Mouse (Mus musculus) urinary bladder, postnatal 0 days (tissue): Measurements from ENCODE around the gene Clint1. TPM values are rescaled to one million over a fixed set of nuclear protein-coding genes. Genes with fewer than 3 reads are reported as not detected.

ENCODE experiments used
- microRNA-seq: library from miRNA; unstranded; fragments of <30 nt; microRNA quantifications from one replicate; pipeline ENCODE4, GENCODE M21; 2016
- polyA plus RNA-seq: library from polyadenylated mRNA; unstranded; fragments of >200 nt; fragmentation: Nextera tagmentation; extraction: Ambion mirVana; gene quantifications from 2 replicates; pipeline ENCODE4 v1.2.1, GENCODE M21; 2015

The Clint1 gene
- polyA plus RNA-seq, result 42.8 and 49.7 TPM in 2 replicates

DNA sequence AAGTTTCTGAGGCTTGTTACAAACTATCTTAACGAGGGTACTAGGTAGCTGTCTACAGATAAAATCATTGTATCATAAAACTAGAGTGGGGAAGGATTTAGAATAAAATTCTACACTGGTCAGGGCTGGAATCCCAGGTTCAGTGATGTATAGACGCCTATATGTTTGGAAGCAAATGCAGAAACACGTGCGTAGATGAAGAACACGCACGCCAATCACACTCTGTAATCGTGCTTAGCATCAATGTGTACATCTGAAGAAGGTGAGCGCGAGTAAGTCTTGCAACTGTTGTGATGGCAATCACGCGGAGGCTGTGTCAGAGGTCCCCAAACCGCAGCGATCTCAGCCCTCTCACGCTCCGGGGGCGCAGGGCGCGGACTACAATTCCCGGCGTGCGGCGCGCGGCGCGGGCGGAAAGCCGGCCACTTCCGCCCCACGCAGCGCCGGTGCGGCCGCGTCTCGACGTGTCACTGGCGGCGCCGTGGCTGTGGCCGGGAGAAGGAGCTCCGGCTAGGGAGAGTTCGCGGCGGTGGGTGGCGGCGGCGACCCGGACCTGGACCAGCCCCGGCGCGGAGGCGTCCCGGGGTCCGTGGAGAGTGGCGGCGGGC, at the start of gene Clint1:
Gene Clint1 (plus strand): TSS at position 536 of the 608 bp plus-strand sequence.

DNA sequence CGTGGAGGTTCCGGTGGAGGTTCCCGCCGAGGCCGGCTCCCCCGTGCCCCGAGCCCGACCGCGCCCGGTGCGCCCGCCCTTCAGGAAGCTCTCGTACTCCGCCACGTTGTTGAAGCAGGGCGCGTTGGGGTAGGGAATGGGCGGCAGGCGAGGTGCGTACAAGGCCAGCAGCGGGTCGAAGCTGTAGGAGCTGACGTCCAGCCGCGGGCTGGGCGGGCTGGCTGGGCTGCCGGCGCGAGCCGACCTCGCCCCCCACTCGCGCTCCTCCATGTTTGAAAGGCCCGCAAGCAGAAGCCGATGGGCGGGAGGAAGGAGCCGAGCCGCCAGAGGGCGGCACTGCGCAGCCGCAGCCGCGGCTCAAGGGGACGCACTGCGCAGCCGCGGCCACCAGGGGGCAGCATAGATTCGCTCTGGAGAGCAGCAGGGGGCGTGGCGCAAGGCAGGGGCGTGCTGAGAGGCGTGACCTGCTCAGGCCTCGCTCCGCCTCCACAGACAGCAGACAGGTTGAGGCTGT, 92.8 kb downstream of the Clint1 start, which contains the start of gene Lsm11:
Gene Lsm11 (minus strand): TSS at position 293 of the 514 bp plus-strand sequence.

DNA sequence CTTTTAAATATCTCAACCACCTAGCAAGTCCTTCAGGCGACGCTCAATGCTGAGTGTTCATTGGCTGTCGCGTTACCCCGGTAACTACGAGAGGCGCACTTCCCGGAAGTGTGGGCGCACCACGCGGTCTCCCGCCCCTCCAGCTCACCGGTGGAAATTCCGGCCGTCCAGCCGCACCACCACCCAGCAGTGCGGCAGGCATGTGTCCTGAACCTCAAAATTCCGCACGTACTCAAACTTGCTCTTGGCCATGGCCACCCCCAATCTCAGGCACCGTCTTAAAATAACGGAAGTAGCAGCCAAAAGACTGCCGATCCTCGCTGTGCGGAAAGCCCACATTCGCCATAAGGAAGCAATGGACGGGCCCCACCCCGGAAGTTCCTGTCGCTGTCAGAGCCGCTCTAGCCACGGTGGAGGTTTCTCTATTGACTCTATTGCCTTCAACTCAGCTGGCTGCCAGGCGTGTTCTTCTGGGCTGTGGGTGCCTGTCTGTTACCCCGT, 103.3 kb downstream of the Clint1 start, which contains the start of gene Thg1l:
Gene Thg1l (minus strand): TSS at position 368 of the 501 bp plus-strand sequence.

Small RNA genes lying within 50 kb of the gene (microRNA-seq; reads per million reads assigned to microRNA genes)
- not detected for gene Gm22751

Other genes with a start within 250 kb of the Clint1 start
- gene Lsm11, start 92.9 kb downstream of the Clint1 start, polyA plus RNA-seq, result 3.5 and 4.3 TPM in 2 replicates
- gene Thg1l, start 103.4 kb downstream of the Clint1 start, polyA plus RNA-seq, result 7.0 and 7.3 TPM in 2 replicates
- gene Sox30, start 128.3 kb downstream of the Clint1 start, polyA plus RNA-seq, result 0.16 and 0.17 TPM in 2 replicates
- 5.2 and 5.5 TPM in 2 replicates for gene Gm12166, start 200.3 kb downstream of the Clint1 start, polyA plus RNA-seq
- gene Adam19, start 203.9 kb downstream of the Clint1 start, polyA plus RNA-seq, result 14.9 and 18.4 TPM in 2 replicates